ENCODE assay signal across 19 mouse cellular contexts in the genomic region with DNA sequence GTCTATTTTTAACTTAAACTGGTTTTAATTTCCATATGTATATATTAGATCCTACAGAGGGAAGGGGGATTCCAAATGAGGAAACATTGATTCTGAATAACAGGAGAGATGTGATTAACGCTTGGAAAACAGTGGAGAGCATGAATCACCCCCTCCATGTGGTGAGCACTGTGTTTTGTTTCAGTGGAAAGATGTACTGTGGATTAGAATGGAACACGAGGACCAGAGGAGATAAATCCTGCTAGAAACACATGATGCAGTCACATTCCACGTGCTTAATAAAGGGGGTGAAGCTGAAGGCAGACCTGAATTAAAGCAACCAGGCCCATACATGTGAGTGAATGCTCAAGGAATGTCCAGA.
DNase-seq lines count a peak whose midpoint lies in the region; ATAC-seq and TF ChIP-seq lines count a peak whose summit lies in the region.
"Had no signal": no experiment of that assay in that cellular context is flagged by ENCODE, and none has a peak within 500 bp of the region (broad histone marks: within the 10 kb centered on the region; RNA-seq: fewer than 3 reads in every experiment).

No protein-coding gene starts in this region.

- no peaks in the 10 kb centered on the region for H3K27me3 ChIP-seq in heart, embryonic 12.5 days (replicated peaks)
- H3K27me3 ChIP-seq in intestine, embryonic 15.5 days (replicated peaks): no peaks in the 10 kb centered on the region
- H3K27me3 ChIP-seq: embryonic facial prominence, embryonic 15.5 days; stomach, embryonic 15.5 days had no signal

- H3K27ac ChIP-seq in heart, embryonic 12.5 days (ENCODE audit: poor library complexity, severe bottlenecking): peak overlapping the region; percentile 41; the same call in 1 of the 2 replicates
- H3K27ac ChIP-seq in layer of hippocampus, adult 2 months: peak overlapping the region; percentile 23
- 0 out of 2 replicates have a peak overlapping the region, but pooled peaks have one; percentile 14 for H3K27ac ChIP-seq in intestine, embryonic 15.5 days
- H3K27ac ChIP-seq: embryonic facial prominence, embryonic 15.5 days; forebrain, embryonic 10.5 days; left cerebral cortex, adult 2 months; macrophage; stomach, embryonic 15.5 days had no signal

- no peak for ATAC-seq in heart, embryonic 12.5 days (ENCODE audit: insufficient number of reproducible peaks, low FRiP score)
- no peak; the same call in 1 of the 2 replicates for ATAC-seq in intestine, embryonic 15.5 days

- peaks cover 18% of the 10 kb centered on the region for H3K4me1 ChIP-seq in heart, embryonic 12.5 days (replicated peaks)
- peaks cover 8% of the 10 kb centered on the region; the same call in 1 of the 2 replicates for H3K4me1 ChIP-seq in intestine, embryonic 15.5 days (replicated peaks)

- no peaks in the 10 kb centered on the region for H3K36me3 ChIP-seq in heart, embryonic 12.5 days
- no peaks in the 10 kb centered on the region for H3K36me3 ChIP-seq in intestine, embryonic 15.5 days
- H3K36me3 ChIP-seq: embryonic facial prominence, embryonic 15.5 days; forebrain, embryonic 10.5 days; stomach, embryonic 15.5 days had no signal

- H3K9ac ChIP-seq in heart, embryonic 12.5 days: no peak overlapping the region
- H3K9ac ChIP-seq in intestine, embryonic 15.5 days: no peak overlapping the region
- H3K9ac ChIP-seq: embryonic facial prominence, embryonic 15.5 days; stomach, embryonic 15.5 days had no signal

- no peak for TF ChIP-seq CTCF in layer of hippocampus, adult 2 months (conservative IDR thresholded peaks at IDR 0.05)

- no peaks in the 10 kb centered on the region for H3K9me3 ChIP-seq in heart, embryonic 12.5 days (replicated peaks)
- no peaks in the 10 kb centered on the region for H3K9me3 ChIP-seq in intestine, embryonic 15.5 days
- H3K9me3 ChIP-seq: embryonic facial prominence, embryonic 15.5 days; forebrain, embryonic 10.5 days; stomach, embryonic 15.5 days had no signal

- 32% methylated on average over 3 of the region's 3 CpGs for WGBS in heart, embryonic 12.5 days
- WGBS in intestine, embryonic 15.5 days: 33% methylated on average over 3 of the region's 3 CpGs

- no peak for DNase-seq in heart, adult 11 months
- peak; percentile 22 to 34 for DNase-seq in layer of hippocampus, adult 2 months (ENCODE audit: low spot score in 2 of 2)
- no peak for DNase-seq in layer of hippocampus, adult 9-11 months
- peak; percentile 12 for DNase-seq in ZHBTc4 (ENCODE audit: low read depth, low spot score)
- no peak for DNase-seq in adrenal gland, adult 8-10 months
- no peak for DNase-seq in adrenal gland, adult 18-20 months (ENCODE audit: low spot score in 2 of 2)
- DNase-seq: kidney, adult 2 months; lung, adult 18-20 months; retina, postnatal 1 day; thymus, adult 2 months had no signal

- no peak overlapping the region for H3K4me3 ChIP-seq in heart, embryonic 12.5 days
- H3K4me3 ChIP-seq in layer of hippocampus, adult 2 months: no peak overlapping the region
- no peak overlapping the region for H3K4me3 ChIP-seq in intestine, embryonic 15.5 days (replicated peaks)
- H3K4me3 ChIP-seq: embryonic facial prominence, embryonic 15.5 days; forebrain, embryonic 10.5 days; left cerebral cortex, adult 2 months; stomach, embryonic 15.5 days had no signal

- H3K4me2 ChIP-seq in heart, embryonic 12.5 days: no peak overlapping the region
- no peak overlapping the region for H3K4me2 ChIP-seq in intestine, embryonic 15.5 days (replicated peaks)
- H3K4me2 ChIP-seq: embryonic facial prominence, embryonic 15.5 days; liver, embryonic 11.5 days; midbrain, embryonic 11.5 days; stomach, embryonic 15.5 days had no signal

Comparison
In these comparisons a context has a peak if more than half of its experiments do, and no peak if none do; other contexts are left out.
1. DNase-seq: peak in layer of hippocampus, adult 2 months (2 of 2) and ZHBTc4 (single experiment); none in heart, adult 11 months (single experiment), layer of hippocampus, adult 9-11 months (single experiment), adrenal gland, adult 8-10 months (single experiment) and adrenal gland, adult 18-20 months (0 of 2).
2. Peak in every context shown above with its lines, with median percentiles within 50 percentile points of each other: H3K27ac ChIP-seq.